Comparison of ENCODE assay signal across 15 mouse cellular contexts in genomic region chr3:37804261-37804660, GRCm38 (mm10).
DNase-seq lines count a peak whose midpoint lies in the region; ATAC-seq lines count a peak whose summit lies in the region.
"Had no signal": no experiment of that assay in that cellular context is flagged by ENCODE, and none has a peak within 500 bp of the region (broad histone marks: within the 10 kb centered on the region; RNA-seq: fewer than 3 reads in every experiment).

No protein-coding gene starts in this region.

- WGBS in limb, embryonic 12.5 days = 33% methylated on average over 5 of the region's 5 CpGs
- 83% methylated on average over 5 of the region's 5 CpGs for WGBS in limb, embryonic 10.5 days
- 55% methylated on average over 5 of the region's 5 CpGs for WGBS in midbrain, embryonic 16.5 days

- DNase-seq in limb, embryonic 10.5 days (ENCODE audit: low spot score) = no peak
- peak; percentile 53 to 60 for DNase-seq in thymus, postnatal 10 days (ENCODE audit: low spot score in 2 of 2)
- DNase-seq in T-cell, adult 2 months (ENCODE audit: low spot score) = no peak
- DNase-seq in layer of hippocampus, postnatal 14 days (ENCODE audit: low spot score in 2 of 2) = no peak
- DNase-seq: adrenal gland, postnatal 10 days; cerebellum, postnatal 25 days; kidney, postnatal 10 days had no signal

- H3K4me2 ChIP-seq in limb, embryonic 12.5 days = no peak overlapping the region
- no peak overlapping the region for H3K4me2 ChIP-seq in midbrain, embryonic 16.5 days (ENCODE audit: low read length)
- H3K4me2 ChIP-seq: embryonic facial prominence, embryonic 13.5 days; forebrain, embryonic 12.5 days had no signal

- peaks cover 2% of the 10 kb centered on the region; the same call in 1 of the 2 replicates for H3K9me3 ChIP-seq in limb, embryonic 12.5 days
- H3K9me3 ChIP-seq in limb, embryonic 10.5 days (replicated peaks) = peaks cover 2% of the 10 kb centered on the region; the same call in 1 of the 2 replicates
- H3K9me3 ChIP-seq in midbrain, embryonic 16.5 days (replicated peaks; ENCODE audit: control insufficient read depth, low read length, poor library complexity, severe bottlenecking) = no peaks in the 10 kb centered on the region

- no peaks in the 10 kb centered on the region for H3K27me3 ChIP-seq in limb, embryonic 12.5 days
- no peaks in the 10 kb centered on the region for H3K27me3 ChIP-seq in limb, embryonic 10.5 days (ENCODE audit: low read depth, poor library complexity, severe bottlenecking)
- no peaks in the 10 kb centered on the region for H3K27me3 ChIP-seq in midbrain, embryonic 16.5 days (ENCODE audit: control insufficient read depth, insufficient read depth, low read depth, low read length)
- H3K27me3 ChIP-seq: embryonic facial prominence, embryonic 13.5 days; forebrain, embryonic 12.5 days had no signal

- no peak overlapping the region for H3K9ac ChIP-seq in limb, embryonic 12.5 days (replicated peaks)
- H3K9ac ChIP-seq in midbrain, embryonic 16.5 days (ENCODE audit: low read depth, low read length) = no peak overlapping the region
- H3K9ac ChIP-seq: embryonic facial prominence, embryonic 13.5 days; forebrain, embryonic 12.5 days had no signal

- H3K4me3 ChIP-seq in limb, embryonic 12.5 days (replicated peaks) = no peak overlapping the region
- H3K4me3 ChIP-seq in limb, embryonic 10.5 days = no peak overlapping the region
- H3K4me3 ChIP-seq in midbrain, embryonic 16.5 days (ENCODE audit: low read depth, low read length) = no peak overlapping the region
- H3K4me3 ChIP-seq: embryonic facial prominence, embryonic 13.5 days; forebrain, embryonic 12.5 days; heart, embryonic 10.5 days; midbrain, embryonic 10.5 days had no signal

- ATAC-seq in limb, embryonic 12.5 days (ENCODE audit: insufficient number of reproducible peaks, insufficient read depth, low FRiP score, low TSS enrichment, low read depth) = peak; percentile 50; the same call in 1 of the 2 replicates
- peak; percentile 34 for ATAC-seq in CD4-positive, CD25-positive, alpha-beta regulatory T cell, adult 4 months
- peak; percentile 14; the same call in 1 of the 2 replicates for ATAC-seq in granulocyte monocyte progenitor cell, adult 5-6 weeks (replicated peaks; ENCODE audit: poor library complexity, severe bottlenecking)
- ATAC-seq in midbrain, embryonic 16.5 days = no peak

- H3K27ac ChIP-seq in limb, embryonic 12.5 days = peak overlapping the region; percentile 54
- H3K27ac ChIP-seq in limb, embryonic 10.5 days = no peak overlapping the region
- no peak overlapping the region for H3K27ac ChIP-seq in midbrain, embryonic 16.5 days (ENCODE audit: low read length)
- H3K27ac ChIP-seq: embryonic facial prominence, embryonic 13.5 days; forebrain, embryonic 12.5 days; heart, embryonic 10.5 days; midbrain, embryonic 10.5 days had no signal

- no peaks in the 10 kb centered on the region for H3K36me3 ChIP-seq in limb, embryonic 12.5 days
- H3K36me3 ChIP-seq in limb, embryonic 10.5 days = no peaks in the 10 kb centered on the region
- H3K36me3 ChIP-seq in midbrain, embryonic 16.5 days (ENCODE audit: control insufficient read depth, insufficient read depth, low read length) = no peaks in the 10 kb centered on the region
- H3K36me3 ChIP-seq: embryonic facial prominence, embryonic 13.5 days; forebrain, embryonic 12.5 days; heart, embryonic 10.5 days; midbrain, embryonic 10.5 days had no signal

- peaks cover 25% of the 10 kb centered on the region for H3K4me1 ChIP-seq in limb, embryonic 12.5 days (replicated peaks)
- peaks cover 23% of the 10 kb centered on the region for H3K4me1 ChIP-seq in limb, embryonic 10.5 days
- no peaks in the 10 kb centered on the region for H3K4me1 ChIP-seq in midbrain, embryonic 16.5 days (ENCODE audit: control insufficient read depth, insufficient read depth, low read length)
- H3K4me1 ChIP-seq: forebrain, embryonic 12.5 days had no signal

Comparison
In these comparisons a context has a peak if more than half of its experiments do, and no peak if none do; other contexts are left out.
1. DNase-seq: peak in thymus, postnatal 10 days (2 of 2); none in limb, embryonic 10.5 days (single experiment), T-cell, adult 2 months (single experiment) and layer of hippocampus, postnatal 14 days (0 of 2).